Mouse (Mus musculus) kidney, embryonic 14.5 days (tissue): ENCODE measurements at regions not wholly inside any gene's neighbourhood (a gene's known extent, or its start where the extent isn't known, plus 50 kb on each side); places are given as distances from the start of the nearest gene placed in this dataset.
A peak's percentile ranks its signal among the peaks of the same experiment; 100 is the strongest.

Source experiments
- ATAC-seq: fragments of 200-750 bp; cut with Nextera tagmentation; 2 replicates; pipeline ENCODE4 v1.8.0; 2017; ENCODE audit warnings: moderate number of reproducible peaks, mild to moderate bottlenecking, moderate TSS enrichment, moderate library complexity; ENCODE audit not compliant: low FRiP score, low TSS enrichment
- H3K27ac ChIP-seq: fragments of 300-500 bp; sonication (generic); 2 replicates; pipeline ENCODE4 v1.5.1; 2014; ENCODE audit warnings: low read depth, mild to moderate bottlenecking, low read length, moderate library complexity, mixed read lengths
- H3K27me3 ChIP-seq: fragments of 300-500 bp; sonication (generic); 2 replicates; pipeline ENCODE4 v1.6.1; 2014; ENCODE audit warnings: mild to moderate bottlenecking, low read length; ENCODE audit not compliant: control insufficient read depth, insufficient read depth
- H3K36me3 ChIP-seq: fragments of 300-500 bp; sonication (generic); 2 replicates; pipeline ENCODE4 v1.6.1; 2014; ENCODE audit warnings: low read length, mixed read lengths; ENCODE audit not compliant: control insufficient read depth, insufficient read depth
- H3K4me1 ChIP-seq: fragments of 300-500 bp; sonication (generic); 2 replicates; pipeline ENCODE4 v1.6.1; 2014; ENCODE audit warnings: low read length, mixed read lengths; ENCODE audit not compliant: control insufficient read depth, insufficient read depth
- H3K4me2 ChIP-seq: fragments of 300-500 bp; sonication (generic); replicated peaks from 2 replicates; pipeline ENCODE4 v1.6.1; 2014; ENCODE audit warnings: low read depth, mild to moderate bottlenecking, low read length
- H3K4me3 ChIP-seq: fragments of 300-500 bp; sonication (generic); 2 replicates; pipeline ENCODE4 v1.5.1; 2014; ENCODE audit warnings: mild to moderate bottlenecking, low read length
- H3K9ac ChIP-seq: fragments of 300-500 bp; sonication (generic); 2 replicates; pipeline ENCODE4 v1.6.1; 2014; ENCODE audit warnings: low read depth, mild to moderate bottlenecking, low read length, moderate library complexity
- H3K9me3 ChIP-seq: fragments of 300-500 bp; sonication (generic); 2 replicates; pipeline ENCODE4 v1.6.1; 2016; ENCODE audit warnings: low read length; ENCODE audit not compliant: control insufficient read depth
- WGBS: fragments of 180-500 bp; shearing (Covaris S2); extraction: QIAGEN DNeasy Blood & Tissue Kit; methylation state at CpG from one replicate; pipeline ENCODE4 v1.1.7; 2014; 5-methylcytosine and 5-hydroxymethylcytosine counted together

GRCm38 (mm10) chr2:115467107-115467745 is 114.3 kb upstream of the BC052040 start:
- no peaks in the 10 kb centered on the region for H3K27me3 ChIP-seq
- H3K9me3 ChIP-seq, result no peaks in the 10 kb centered on the region; the same call in 1 of the 2 replicates
- H3K9ac ChIP-seq, result no peak overlapping the region
- H3K4me3 ChIP-seq, result no peak overlapping the region
- H3K4me1 ChIP-seq, result no peaks in the 10 kb centered on the region
- ATAC-seq, result no peak
- H3K36me3 ChIP-seq, result no peaks in the 10 kb centered on the region
- 87% methylated on average over 11 of the region's 11 CpGs for WGBS
- no peak overlapping the region for H3K27ac ChIP-seq
- no peak overlapping the region for H3K4me2 ChIP-seq

GRCm38 (mm10) chr2:115467936-115468335 is 113.6 kb upstream of the BC052040 start:
- no peak overlapping the region for H3K4me3 ChIP-seq
- no peak for ATAC-seq
- H3K9ac ChIP-seq, result no peak overlapping the region
- no peaks in the 10 kb centered on the region; the same call in 1 of the 2 replicates for H3K9me3 ChIP-seq
- H3K36me3 ChIP-seq, result no peaks in the 10 kb centered on the region
- no peaks in the 10 kb centered on the region for H3K27me3 ChIP-seq
- H3K4me2 ChIP-seq, result no peak overlapping the region
- no peaks in the 10 kb centered on the region for H3K4me1 ChIP-seq
- WGBS, result 81% methylated on average over 6 of the region's 6 CpGs
- peak overlapping the region; percentile 2; the same call in 1 of the 2 replicates for H3K27ac ChIP-seq

- no peaks in the 10 kb centered on the region for H3K4me1 ChIP-seq
- H3K36me3 ChIP-seq, result no peaks in the 10 kb centered on the region
- H3K27me3 ChIP-seq, result no peaks in the 10 kb centered on the region
- ATAC-seq, result no peak
- H3K9ac ChIP-seq, result no peak overlapping the region
- H3K4me3 ChIP-seq, result no peak overlapping the region
- H3K4me2 ChIP-seq, result no peak overlapping the region
- 49% methylated on average over 7 of the region's 7 CpGs for WGBS
- H3K9me3 ChIP-seq, result no peaks in the 10 kb centered on the region; the same call in 1 of the 2 replicates
- H3K27ac ChIP-seq, result peak overlapping the region; percentile 2; the same call in 1 of the 2 replicates
Observed at GRCm38 (mm10) chr2:115468471-115468909, 113.0 kb upstream of the BC052040 start.

GRCm38 (mm10) chr2:115469165-115469821 is 112.2 kb upstream of the BC052040 start:
- WGBS, result 44% methylated on average over 6 of the region's 6 CpGs
- peak; percentile 77; the same call in 1 of the 2 replicates for ATAC-seq
- no peaks in the 10 kb centered on the region for H3K27me3 ChIP-seq
- H3K27ac ChIP-seq, result no peak overlapping the region
- H3K36me3 ChIP-seq, result no peaks in the 10 kb centered on the region
- no peak overlapping the region for H3K9ac ChIP-seq
- no peak overlapping the region for H3K4me3 ChIP-seq
- H3K4me1 ChIP-seq, result no peaks in the 10 kb centered on the region
- no peaks in the 10 kb centered on the region; the same call in 1 of the 2 replicates for H3K9me3 ChIP-seq
- H3K4me2 ChIP-seq, result no peak overlapping the region

GRCm38 (mm10) chr2:115472393-115472792 is 109.1 kb upstream of the BC052040 start:
- Histone ChIP-seq H3K36me3 (no peaks in the 10 kb centered on the region), H3K27me3 (no peaks in the 10 kb centered on the region), H3K4me2 (no peak overlapping the region), H3K4me3 (no peak overlapping the region), H3K27ac (no peak overlapping the region), H3K4me1 (no peaks in the 10 kb centered on the region), H3K9ac (no peak overlapping the region), H3K9me3 (no peaks in the 10 kb centered on the region)
- ATAC-seq, result no peak
- WGBS, result 82% methylated on average over 2 of the region's 2 CpGs

- Histone ChIP-seq H3K9ac (no peak overlapping the region), H3K4me2 (no peak overlapping the region), H3K4me1 (peaks cover 12% of the 10 kb centered on the region; the same call in 1 of the 2 replicates), H3K36me3 (no peaks in the 10 kb centered on the region), H3K9me3 (no peaks in the 10 kb centered on the region), H3K27me3 (no peaks in the 10 kb centered on the region), H3K27ac (peak overlapping the region; percentile 75; the same call in 1 of the 2 replicates), H3K4me3 (no peak overlapping the region)
- WGBS, result 30% methylated on average over 13 of the region's 13 CpGs
- ATAC-seq, result peak; percentile 98
Observed at GRCm38 (mm10) chr2:115483418-115484288, 97.9 kb upstream of the BC052040 start.

GRCm38 (mm10) chr2:115488465-115488864 is 93.1 kb upstream of the BC052040 start:
- Histone ChIP-seq H3K27ac (no peak overlapping the region; the same call in 1 of the 2 replicates), H3K4me2 (no peak overlapping the region), H3K36me3 (no peaks in the 10 kb centered on the region), H3K27me3 (no peaks in the 10 kb centered on the region), H3K4me1 (peaks cover 12% of the 10 kb centered on the region; the same call in 1 of the 2 replicates), H3K4me3 (no peak overlapping the region), H3K9ac (no peak overlapping the region), H3K9me3 (no peaks in the 10 kb centered on the region)
- 34% methylated on average over 4 of the region's 4 CpGs for WGBS
- ATAC-seq, result peak; percentile 65

- no peak overlapping the region for H3K4me2 ChIP-seq
- H3K36me3 ChIP-seq, result no peaks in the 10 kb centered on the region
- H3K27ac ChIP-seq, result no peak overlapping the region
- 52% methylated on average over 2 of the region's 2 CpGs for WGBS
- H3K27me3 ChIP-seq, result no peaks in the 10 kb centered on the region
- no peaks in the 10 kb centered on the region; the same call in 1 of the 2 replicates for H3K9me3 ChIP-seq
- no peak for ATAC-seq
- H3K4me1 ChIP-seq, result peaks cover 5% of the 10 kb centered on the region; the same call in 1 of the 2 replicates
- H3K4me3 ChIP-seq, result no peak overlapping the region
- H3K9ac ChIP-seq, result no peak overlapping the region
Observed at GRCm38 (mm10) chr2:115493020-115493419, 88.5 kb upstream of the BC052040 start.
